Mouse (Mus musculus): ENCODE measurements around the gene Pgghg. TPM values are rescaled to one million over a fixed set of nuclear protein-coding genes. Genes with fewer than 3 reads are reported as not detected.

The Pgghg gene
- 12.2 and 12.4 TPM in 2 replicates for polyA plus RNA-seq (2015; fragmentation: Nextera tagmentation; extraction: Ambion mirVana)

GRCm38 (mm10) chr7:140941222-140942051 lies at the start of gene Pgghg:
Gene Pgghg, plus strand, starts transcription at chr7:140941391.
- no peaks in the 10 kb centered on the region for H3K36me3 ChIP-seq (ENCODE audit: control insufficient read depth, insufficient read depth)
- H3K9me3 ChIP-seq (replicated peaks; ENCODE audit: control insufficient read depth, low read length), result no peaks in the 10 kb centered on the region
- peak within 1 kb of the TSS; percentile 67 for H3K4me3 ChIP-seq (ENCODE audit: low read length)
- peaks cover 10% of the 10 kb centered on the region for H3K4me1 ChIP-seq (ENCODE audit: control insufficient read depth, insufficient read depth, low read length)
- ATAC-seq (replicated peaks; ENCODE audit: extremely low read depth, insufficient read depth, low FRiP score), result peak; percentile 95
- H3K9ac ChIP-seq (ENCODE audit: low read length), result peak within 1 kb of the TSS; percentile 87
- WGBS, result 3% methylated on average over 33 of the region's 33 CpGs
- 0 out of 2 replicates have a peak, but pooled peaks cover 2% of the 10 kb centered on the region for H3K27me3 ChIP-seq (ENCODE audit: control insufficient read depth, insufficient read depth, low read length)
- peak within 1 kb of the TSS; percentile 93 for H3K27ac ChIP-seq (ENCODE audit: low read length)
- peak within 1 kb of the TSS; percentile 73 for H3K4me2 ChIP-seq (ENCODE audit: low read depth, low read length)

GRCm38 (mm10) chr7:140894031-140894430 lies 47.2 kb upstream of the Pgghg start:
- Histone ChIP-seq H3K27ac (ENCODE audit: low read length) (no peak overlapping the region), H3K27me3 (ENCODE audit: control insufficient read depth, insufficient read depth, low read length) (no peaks in the 10 kb centered on the region), H3K4me2 (ENCODE audit: low read depth, low read length) (no peak overlapping the region), H3K4me3 (ENCODE audit: low read length) (no peak overlapping the region), H3K9me3 (replicated peaks; ENCODE audit: control insufficient read depth, low read length) (no peaks in the 10 kb centered on the region), H3K9ac (ENCODE audit: low read length) (no peak overlapping the region), H3K4me1 (ENCODE audit: control insufficient read depth, insufficient read depth, low read length) (peaks cover under 1% of the 10 kb centered on the region; the same call in 1 of the 2 replicates), H3K36me3 (ENCODE audit: control insufficient read depth, insufficient read depth) (peaks cover 46% of the 10 kb centered on the region)
- WGBS, result 90% methylated on average over 7 of the region's 7 CpGs
- no peak for ATAC-seq (replicated peaks; ENCODE audit: extremely low read depth, insufficient read depth, low FRiP score)

- Histone ChIP-seq H3K27ac (ENCODE audit: low read length) (no peak overlapping the region), H3K4me2 (ENCODE audit: low read depth, low read length) (no peak overlapping the region), H3K27me3 (ENCODE audit: control insufficient read depth, insufficient read depth, low read length) (no peaks in the 10 kb centered on the region), H3K4me3 (ENCODE audit: low read length) (no peak overlapping the region), H3K9ac (ENCODE audit: low read length) (no peak overlapping the region), H3K36me3 (ENCODE audit: control insufficient read depth, insufficient read depth) (peaks cover 41% of the 10 kb centered on the region), H3K4me1 (ENCODE audit: control insufficient read depth, insufficient read depth, low read length) (peaks cover 5% of the 10 kb centered on the region; the same call in 1 of the 2 replicates), H3K9me3 (replicated peaks; ENCODE audit: control insufficient read depth, low read length) (no peaks in the 10 kb centered on the region)
- no peak for ATAC-seq (replicated peaks; ENCODE audit: extremely low read depth, insufficient read depth, low FRiP score)
- WGBS, result 87% methylated on average over 3 of the region's 3 CpGs
These were observed 46.6 kb upstream of the Pgghg start for GRCm38 (mm10) chr7:140894611-140895010.

GRCm38 (mm10) chr7:140897863-140898262 lies 43.3 kb upstream of the Pgghg start:
- peaks cover 26% of the 10 kb centered on the region for H3K36me3 ChIP-seq (ENCODE audit: control insufficient read depth, insufficient read depth)
- H3K9me3 ChIP-seq (replicated peaks; ENCODE audit: control insufficient read depth, low read length), result no peaks in the 10 kb centered on the region
- 84% methylated on average over 7 of the region's 7 CpGs for WGBS
- H3K27ac ChIP-seq (ENCODE audit: low read length), result no peak overlapping the region
- no peak overlapping the region for H3K9ac ChIP-seq (ENCODE audit: low read length)
- no peak for ATAC-seq (replicated peaks; ENCODE audit: extremely low read depth, insufficient read depth, low FRiP score)
- no peak overlapping the region for H3K4me3 ChIP-seq (ENCODE audit: low read length)
- peaks cover 13% of the 10 kb centered on the region for H3K4me1 ChIP-seq (ENCODE audit: control insufficient read depth, insufficient read depth, low read length)
- no peak overlapping the region for H3K4me2 ChIP-seq (ENCODE audit: low read depth, low read length)
- no peaks in the 10 kb centered on the region for H3K27me3 ChIP-seq (ENCODE audit: control insufficient read depth, insufficient read depth, low read length)

GRCm38 (mm10) chr7:140899121-140899520 lies 42.1 kb upstream of the Pgghg start:
- H3K9ac ChIP-seq (ENCODE audit: low read length), result peak overlapping the region; percentile 74
- H3K36me3 ChIP-seq (ENCODE audit: control insufficient read depth, insufficient read depth), result peaks cover 23% of the 10 kb centered on the region
- WGBS, result 74% methylated on average over 3 of the region's 3 CpGs
- H3K4me2 ChIP-seq (ENCODE audit: low read depth, low read length), result peak overlapping the region; percentile 68
- H3K4me3 ChIP-seq (ENCODE audit: low read length), result peak overlapping the region; percentile 49
- peak overlapping the region; percentile 87 for H3K27ac ChIP-seq (ENCODE audit: low read length)
- H3K9me3 ChIP-seq (replicated peaks; ENCODE audit: control insufficient read depth, low read length), result no peaks in the 10 kb centered on the region
- H3K27me3 ChIP-seq (ENCODE audit: control insufficient read depth, insufficient read depth, low read length), result no peaks in the 10 kb centered on the region
- peaks cover 13% of the 10 kb centered on the region for H3K4me1 ChIP-seq (ENCODE audit: control insufficient read depth, insufficient read depth, low read length)
- no peak for ATAC-seq (replicated peaks; ENCODE audit: extremely low read depth, insufficient read depth, low FRiP score)

- peak within 1 kb of the TSS; percentile 87 for H3K27ac ChIP-seq (ENCODE audit: low read length)
- peak within 1 kb of the TSS; percentile 49 for H3K4me3 ChIP-seq (ENCODE audit: low read length)
- H3K36me3 ChIP-seq (ENCODE audit: control insufficient read depth, insufficient read depth), result peaks cover 17% of the 10 kb centered on the region
- H3K27me3 ChIP-seq (ENCODE audit: control insufficient read depth, insufficient read depth, low read length), result no peaks in the 10 kb centered on the region
- H3K9ac ChIP-seq (ENCODE audit: low read length), result peak within 1 kb of the TSS; percentile 74
- H3K4me2 ChIP-seq (ENCODE audit: low read depth, low read length), result peak within 1 kb of the TSS; percentile 68
- no peaks in the 10 kb centered on the region for H3K9me3 ChIP-seq (replicated peaks; ENCODE audit: control insufficient read depth, low read length)
- ATAC-seq (replicated peaks; ENCODE audit: extremely low read depth, insufficient read depth, low FRiP score), result peak; percentile 82
- H3K4me1 ChIP-seq (ENCODE audit: control insufficient read depth, insufficient read depth, low read length), result peaks cover 13% of the 10 kb centered on the region
- WGBS, result 27% methylated on average over 10 of the region's 10 CpGs
These were observed 41.0 kb upstream of the Pgghg start, which contains the start of gene Cox8b for GRCm38 (mm10) chr7:140900220-140900619. Gene Cox8b, minus strand, starts transcription at chr7:140900446.

- Histone ChIP-seq H3K27ac (ENCODE audit: low read length) (no peak overlapping the region), H3K9me3 (replicated peaks; ENCODE audit: control insufficient read depth, low read length) (no peaks in the 10 kb centered on the region), H3K9ac (ENCODE audit: low read length) (no peak overlapping the region), H3K4me1 (ENCODE audit: control insufficient read depth, insufficient read depth, low read length) (peaks cover 13% of the 10 kb centered on the region), H3K4me2 (ENCODE audit: low read depth, low read length) (no peak overlapping the region), H3K4me3 (ENCODE audit: low read length) (no peak overlapping the region), H3K36me3 (ENCODE audit: control insufficient read depth, insufficient read depth) (peaks cover 15% of the 10 kb centered on the region), H3K27me3 (ENCODE audit: control insufficient read depth, insufficient read depth, low read length) (no peaks in the 10 kb centered on the region)
- no peak for ATAC-seq (replicated peaks; ENCODE audit: extremely low read depth, insufficient read depth, low FRiP score)
- WGBS, result 82% methylated on average over 15 of the region's 15 CpGs
These were observed 38.9 kb upstream of the Pgghg start for GRCm38 (mm10) chr7:140902036-140902875.

- peaks cover 5% of the 10 kb centered on the region for H3K36me3 ChIP-seq (ENCODE audit: control insufficient read depth, insufficient read depth)
- H3K27me3 ChIP-seq (ENCODE audit: control insufficient read depth, insufficient read depth, low read length), result no peaks in the 10 kb centered on the region
- ATAC-seq (replicated peaks; ENCODE audit: extremely low read depth, insufficient read depth, low FRiP score), result no peak
- H3K27ac ChIP-seq (ENCODE audit: low read length), result no peak overlapping the region
- H3K4me2 ChIP-seq (ENCODE audit: low read depth, low read length), result no peak overlapping the region
- whole genome bisulfite sequencing, result 27% methylated on average over 13 of the region's 13 CpGs
- H3K9ac ChIP-seq (ENCODE audit: low read length), result no peak overlapping the region
- H3K4me1 ChIP-seq (ENCODE audit: control insufficient read depth, insufficient read depth, low read length), result peaks cover 13% of the 10 kb centered on the region
- no peak overlapping the region for H3K4me3 ChIP-seq (ENCODE audit: low read length)
- H3K9me3 ChIP-seq (replicated peaks; ENCODE audit: control insufficient read depth, low read length), result no peaks in the 10 kb centered on the region
These were observed 38.0 kb upstream of the Pgghg start for GRCm38 (mm10) chr7:140903212-140903611.

Data from heart, embryonic 16.5 days (tissue).